Mouse (Mus musculus) liver, embryonic 11.5 days (tissue): Measurements from ENCODE around the gene Slc13a3. TPM values are rescaled to one million over a fixed set of nuclear protein-coding genes. Genes with fewer than 3 reads are reported as not detected.
A peak's percentile ranks its signal among the peaks of the same experiment; 100 is the strongest.

ENCODE experiments used
- ATAC-seq: fragments of 200-750 bp; cut with Nextera tagmentation; replicated peaks from 2 replicates; pipeline ENCODE4 v1.8.0; 2017; ENCODE audit warnings: moderate number of reproducible peaks, mild to moderate bottlenecking, moderate TSS enrichment, moderate library complexity; ENCODE audit not compliant: low FRiP score
- DNase-seq: peaks from one replicate; pipeline ENCODE4 v3.0.0-alpha.2; 2017; ENCODE audit warnings: low spot score
- H3K27ac ChIP-seq: fragments of 300-500 bp; sonication (generic); 2 replicates; pipeline ENCODE4 v1.5.1; 2014; ENCODE audit warnings: mild to moderate bottlenecking, low read depth, low read length, control low read depth
- H3K27me3 ChIP-seq: fragments of 300-500 bp; sonication (generic); replicated peaks from 2 replicates; pipeline ENCODE4 v1.6.1; 2014; ENCODE audit warnings: low read length, mixed read lengths; ENCODE audit not compliant: control insufficient read depth, insufficient read depth
- H3K36me3 ChIP-seq: fragments of 300-500 bp; sonication (generic); 2 replicates; pipeline ENCODE4 v1.6.1; 2014; ENCODE audit warnings: mild to moderate bottlenecking, low read length, moderate library complexity, mixed read lengths; ENCODE audit not compliant: control insufficient read depth, insufficient read depth
- H3K4me1 ChIP-seq: fragments of 300-500 bp; sonication (generic); replicated peaks from 2 replicates; pipeline ENCODE4 v1.6.1; 2014; ENCODE audit warnings: low read length, mixed read lengths; ENCODE audit not compliant: control insufficient read depth, insufficient read depth
- H3K4me2 ChIP-seq: fragments of 300-500 bp; sonication (generic); 2 replicates; pipeline ENCODE4 v1.6.1; 2014; ENCODE audit warnings: mild to moderate bottlenecking, control low read depth, moderate library complexity
- H3K4me3 ChIP-seq: fragments of 300-500 bp; sonication (generic); 2 replicates; pipeline ENCODE4 v1.5.1; 2014; ENCODE audit warnings: low read depth, low read length, control low read depth
- H3K9ac ChIP-seq: fragments of 300-500 bp; sonication (generic); 2 replicates; pipeline ENCODE4 v1.6.1; 2014; ENCODE audit warnings: low read depth, low read length, control low read depth
- H3K9me3 ChIP-seq: fragments of 300-500 bp; sonication (generic); 2 replicates; pipeline ENCODE4 v1.6.1; 2016; ENCODE audit warnings: low read length, inconsistent platforms, mixed read lengths; ENCODE audit not compliant: control insufficient read depth
- WGBS: fragments of 180-500 bp; shearing (Covaris S2); extraction: QIAGEN DNeasy Blood & Tissue Kit; methylation state at CpG from one replicate; pipeline ENCODE4 v1.1.7; 2014; 5-methylcytosine and 5-hydroxymethylcytosine counted together
- polyA plus RNA-seq: library from polyadenylated mRNA; unstranded; fragments of >200 nt; fragmentation: Nextera tagmentation; extraction: Ambion mirVana; gene quantifications from 2 replicates; pipeline ENCODE4 v1.2.1, GENCODE M21; 2014

Slc13a3 gene
- polyA plus RNA-seq, 1 experiment from 2014 or later = 2.9 TPM

DNA sequence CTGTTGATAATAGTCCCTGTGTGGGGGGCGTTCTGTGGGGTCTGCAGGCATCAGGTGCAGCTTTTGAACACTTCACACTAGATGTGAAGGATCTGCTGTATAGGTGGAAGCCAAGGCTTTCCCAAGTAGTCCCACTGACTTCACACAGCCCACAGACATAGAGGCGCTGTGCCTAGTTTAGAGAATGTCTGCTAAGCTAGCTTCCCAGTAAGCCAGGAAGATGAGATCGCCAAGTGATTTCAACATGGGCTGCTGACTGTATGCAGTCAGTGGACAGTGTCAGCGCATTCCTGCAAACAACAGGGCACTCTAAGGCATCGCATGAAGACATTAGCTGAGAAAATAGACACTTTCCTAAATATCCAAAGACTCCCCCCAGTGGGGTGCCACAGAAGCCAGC is 97.6 kb downstream of the Slc13a3 start:
- peaks cover 12% of the 10 kb centered on the region for H3K36me3 ChIP-seq
- H3K9me3 ChIP-seq = 0 out of 2 replicates have a peak, but pooled peaks cover 1% of the 10 kb centered on the region
- H3K27me3 ChIP-seq = no peaks in the 10 kb centered on the region
- ATAC-seq = no peak
- H3K4me2 ChIP-seq = no peak overlapping the region
- DNase-seq = no peak
- H3K4me3 ChIP-seq = no peak overlapping the region
- 76% methylated on average over 5 of the region's 5 CpGs for WGBS
- H3K27ac ChIP-seq = no peak overlapping the region
- no peak overlapping the region for H3K9ac ChIP-seq
- H3K4me1 ChIP-seq = no peaks in the 10 kb centered on the region; the same call in 1 of the 2 replicates

DNA sequence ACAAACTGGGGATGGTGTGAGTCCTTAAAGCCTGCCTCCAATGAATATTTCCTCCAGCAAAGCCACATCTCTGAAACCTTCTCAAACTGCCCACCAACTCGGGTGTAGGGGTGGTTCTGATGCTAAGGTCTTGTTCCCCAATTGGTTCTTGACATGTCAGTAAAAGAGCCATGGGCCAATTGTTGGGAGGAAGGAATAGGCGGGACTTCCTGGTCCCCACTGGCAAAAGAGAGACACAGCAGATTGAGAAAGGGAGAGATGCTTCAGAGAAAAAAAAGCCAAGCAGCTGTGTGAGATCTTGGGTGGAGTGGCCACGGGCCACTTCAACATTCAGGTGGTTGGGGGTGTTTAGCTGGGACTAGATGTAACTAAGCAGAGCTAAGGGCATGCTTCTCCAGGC is 102.0 kb downstream of the Slc13a3 start:
- Histone ChIP-seq H3K4me2 (no peak overlapping the region), H3K36me3 (no peaks in the 10 kb centered on the region), H3K9ac (no peak overlapping the region), H3K4me1 (peaks cover 9% of the 10 kb centered on the region), H3K27me3 (peaks cover 11% of the 10 kb centered on the region), H3K27ac (no peak overlapping the region), H3K9me3 (no peaks in the 10 kb centered on the region), H3K4me3 (no peak overlapping the region)
- ATAC-seq = no peak
- DNase-seq = no peak
- WGBS = 16% methylated on average over 3 of the region's 3 CpGs

DNA sequence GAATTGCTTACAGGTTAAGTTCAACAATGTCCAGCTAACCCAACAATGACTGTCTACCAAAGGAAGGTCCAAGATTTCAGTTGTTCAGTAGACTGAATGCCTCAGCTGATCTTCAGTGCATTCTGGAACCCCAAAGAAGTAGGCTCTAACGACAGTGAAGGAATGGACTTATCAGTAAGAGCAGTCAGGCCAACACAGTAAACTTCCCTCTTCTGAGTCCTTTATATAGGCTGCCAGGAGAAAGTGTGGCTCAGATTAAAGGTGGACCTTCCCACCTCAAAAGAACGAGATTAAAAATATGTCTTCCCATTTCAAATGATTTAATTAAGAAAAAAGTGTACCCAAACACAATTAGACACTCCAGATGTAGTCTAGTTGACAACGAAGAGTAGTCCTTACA is 102.7 kb downstream of the Slc13a3 start:
- ATAC-seq = no peak
- Histone ChIP-seq H3K9me3 (no peaks in the 10 kb centered on the region), H3K27ac (no peak overlapping the region), H3K9ac (no peak overlapping the region), H3K4me2 (no peak overlapping the region), H3K27me3 (peaks cover 11% of the 10 kb centered on the region), H3K4me1 (peaks cover 9% of the 10 kb centered on the region), H3K4me3 (no peak overlapping the region), H3K36me3 (no peaks in the 10 kb centered on the region)
- DNase-seq = no peak
- 47% methylated on average over 3 of the region's 3 CpGs for WGBS

DNA sequence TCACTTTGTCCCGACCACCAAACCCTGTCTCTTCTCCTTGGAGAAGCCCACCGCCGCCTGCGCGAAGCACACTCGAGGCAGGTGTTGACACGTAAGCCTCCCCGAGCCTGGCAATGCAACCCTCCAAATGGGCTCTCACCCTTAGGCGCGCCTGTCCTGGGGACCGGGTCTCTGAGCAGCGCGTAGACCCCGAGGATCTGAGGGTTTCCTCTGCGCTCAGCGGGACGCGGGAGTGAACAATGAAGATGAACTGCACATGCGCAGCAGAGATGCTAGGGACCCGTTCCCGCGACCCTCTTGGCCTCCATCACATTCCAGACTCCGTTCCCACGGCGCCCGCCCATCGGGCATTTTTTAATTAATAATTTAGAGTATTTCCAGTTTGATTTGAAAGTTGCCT is 104.5 kb downstream of the Slc13a3 start, which contains the start of gene Zfp663:
Gene Zfp663, minus strand, starts transcription at position 234 of the 400 bp plus-strand sequence.
- H3K9ac ChIP-seq = no peak within 1 kb of the TSS
- peaks cover 9% of the 10 kb centered on the region for H3K4me1 ChIP-seq
- ATAC-seq (no peak), DNase-seq (no peak)
- peak within 1 kb of the TSS; percentile 22; the same call in 1 of the 2 replicates for H3K4me3 ChIP-seq
- peaks cover 14% of the 10 kb centered on the region for H3K27me3 ChIP-seq
- no peak within 1 kb of the TSS for H3K27ac ChIP-seq
- H3K9me3 ChIP-seq = no peaks in the 10 kb centered on the region
- 4% methylated on average over 27 of the region's 27 CpGs for WGBS
- peak within 1 kb of the TSS; percentile 52 for H3K4me2 ChIP-seq
- no peaks in the 10 kb centered on the region for H3K36me3 ChIP-seq

DNA sequence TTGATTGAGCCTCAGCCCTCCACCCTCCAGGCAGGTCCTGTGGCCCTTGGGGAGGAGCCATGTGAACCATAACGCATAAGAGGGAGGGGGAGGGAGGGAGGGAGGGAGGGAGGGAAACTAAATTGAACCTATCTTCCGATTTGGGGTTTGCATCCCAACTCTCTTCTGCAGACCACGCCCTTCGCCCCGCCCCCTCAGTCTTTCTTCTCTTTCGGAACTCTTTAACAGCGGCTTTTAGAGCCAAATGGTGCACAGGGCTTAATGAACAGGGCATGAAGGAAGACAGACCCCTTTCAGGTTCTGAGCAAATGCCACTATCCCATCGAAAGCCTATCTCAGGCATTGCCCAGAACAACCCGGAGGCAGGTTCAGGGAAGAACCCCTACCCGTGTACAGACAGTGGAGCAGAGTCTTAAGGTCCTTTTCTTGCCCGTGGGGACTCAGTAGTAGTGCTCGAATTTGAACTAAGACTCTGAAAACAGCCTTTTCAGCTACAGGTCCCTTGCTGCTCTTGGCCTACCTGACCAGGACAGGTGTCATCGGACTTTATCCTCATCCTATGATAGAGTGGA is 105.1 kb downstream of the Slc13a3 start:
- peaks cover 9% of the 10 kb centered on the region for H3K4me1 ChIP-seq
- peaks cover 14% of the 10 kb centered on the region for H3K27me3 ChIP-seq
- DNase-seq (no peak), ATAC-seq (no peak)
- no peak overlapping the region for H3K9ac ChIP-seq
- no peaks in the 10 kb centered on the region for H3K9me3 ChIP-seq
- WGBS = 5% methylated on average over 13 of the region's 13 CpGs
- H3K4me2 ChIP-seq = peak overlapping the region; percentile 52
- H3K4me3 ChIP-seq = no peak overlapping the region
- no peak overlapping the region for H3K27ac ChIP-seq
- no peaks in the 10 kb centered on the region for H3K36me3 ChIP-seq

DNA sequence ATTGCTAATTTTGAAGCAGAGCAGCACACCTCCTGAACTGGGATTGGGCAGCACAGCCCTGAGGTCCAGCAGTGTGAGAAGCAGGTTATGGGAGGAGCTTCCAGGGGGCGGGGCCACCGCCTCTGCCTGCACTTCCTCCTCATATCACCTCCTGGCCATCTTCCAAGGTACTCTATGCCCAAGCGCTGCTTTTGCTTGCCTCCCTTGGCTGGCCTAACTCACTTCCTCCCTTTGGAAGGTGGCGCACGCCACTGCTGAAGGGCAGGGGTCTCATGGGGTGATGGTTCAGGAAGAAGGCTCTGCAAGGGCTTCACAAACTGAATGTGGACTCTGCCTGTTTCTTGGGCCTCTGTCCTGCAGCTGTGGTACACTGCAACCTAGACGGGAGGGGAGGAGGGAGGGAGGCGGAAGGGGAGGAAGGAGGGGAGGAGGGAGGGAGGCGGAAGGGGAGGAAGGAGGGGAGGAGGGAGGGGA is 105.9 kb downstream of the Slc13a3 start:
- Histone ChIP-seq H3K36me3 (no peaks in the 10 kb centered on the region), H3K4me1 (peaks cover 9% of the 10 kb centered on the region), H3K27me3 (peaks cover 14% of the 10 kb centered on the region), H3K9ac (no peak overlapping the region), H3K4me2 (peak overlapping the region; percentile 22; the same call in 1 of the 2 replicates), H3K4me3 (no peak overlapping the region), H3K9me3 (no peaks in the 10 kb centered on the region), H3K27ac (no peak overlapping the region)
- 5% methylated on average over 5 of the region's 8 CpGs for WGBS
- ATAC-seq = peak; percentile 51; the same call in 1 of the 2 replicates
- no peak for DNase-seq

DNA sequence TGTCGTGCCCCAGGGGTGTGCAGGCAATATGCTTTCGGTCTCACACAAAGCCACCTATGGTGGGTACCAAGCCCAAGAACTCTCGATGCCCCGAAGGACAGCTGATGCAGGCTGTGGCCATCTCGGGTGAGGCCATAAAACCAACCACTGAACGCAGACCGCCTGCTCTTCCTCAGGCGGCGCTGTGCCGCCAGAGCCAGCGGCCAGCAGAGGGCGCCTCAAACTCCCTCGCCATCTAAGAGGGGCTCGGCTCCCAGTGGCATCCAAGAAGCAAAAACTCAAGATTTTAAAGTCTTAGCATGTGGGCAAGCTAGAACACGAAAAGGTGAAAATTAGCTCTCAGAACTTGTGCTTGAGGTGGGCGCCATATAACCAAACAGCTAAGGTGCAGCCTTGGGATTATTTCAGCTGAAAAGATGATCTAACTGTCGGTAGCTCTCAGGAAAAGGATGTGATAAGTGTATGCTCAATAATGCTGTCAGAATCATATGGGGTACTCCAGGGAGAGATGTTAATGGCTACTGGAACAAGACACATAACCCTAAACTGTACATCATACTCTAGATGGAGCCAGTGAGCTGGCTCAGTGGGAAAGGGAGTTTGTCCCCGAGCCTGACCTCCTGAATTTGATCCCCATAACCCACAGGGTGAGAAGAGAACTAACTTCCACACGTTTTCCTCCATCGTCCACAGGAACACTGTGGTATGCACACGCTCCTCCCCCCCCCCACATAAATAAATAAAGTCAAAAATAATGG is 108.5 kb downstream of the Slc13a3 start:
- peak; percentile 62 for DNase-seq
- WGBS = 13% methylated on average over 21 of the region's 21 CpGs
- H3K4me3 ChIP-seq = no peak overlapping the region
- peak overlapping the region; percentile 8; the same call in 1 of the 2 replicates for H3K4me2 ChIP-seq
- no peak overlapping the region for H3K9ac ChIP-seq
- H3K36me3 ChIP-seq = no peaks in the 10 kb centered on the region
- ATAC-seq = no peak
- H3K4me1 ChIP-seq = peaks cover 9% of the 10 kb centered on the region
- no peaks in the 10 kb centered on the region for H3K9me3 ChIP-seq
- H3K27ac ChIP-seq = no peak overlapping the region
- H3K27me3 ChIP-seq = peaks cover 16% of the 10 kb centered on the region

DNA sequence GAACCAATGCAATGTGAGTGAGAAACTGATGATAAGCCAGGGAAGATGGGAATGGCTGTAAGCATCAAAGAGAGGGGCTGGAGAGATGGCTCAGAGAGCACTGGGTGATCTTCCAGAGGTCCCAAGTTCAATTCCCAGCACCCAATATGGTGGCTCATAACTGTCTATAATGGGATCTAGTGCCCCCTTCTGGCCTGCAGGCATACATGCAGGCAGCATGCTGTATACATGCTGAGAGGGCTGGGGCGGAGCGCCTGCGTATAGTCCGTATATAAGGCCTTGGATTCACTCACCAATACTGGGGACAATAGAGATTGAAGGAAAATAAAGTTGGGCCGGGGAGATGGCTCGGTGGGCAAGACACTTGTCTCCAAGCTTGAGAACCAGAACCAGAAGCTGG is 109.7 kb downstream of the Slc13a3 start:
- WGBS = 86% methylated on average over 6 of the region's 6 CpGs
- Histone ChIP-seq H3K9me3 (no peaks in the 10 kb centered on the region), H3K27me3 (peaks cover 9% of the 10 kb centered on the region), H3K36me3 (no peaks in the 10 kb centered on the region), H3K4me3 (no peak overlapping the region), H3K27ac (no peak overlapping the region), H3K4me2 (no peak overlapping the region), H3K9ac (no peak overlapping the region), H3K4me1 (peaks cover 6% of the 10 kb centered on the region; the same call in 1 of the 2 replicates)
- ATAC-seq (no peak), DNase-seq (no peak)
